Mouse (Mus musculus) heart, postnatal 0 days (tissue): ENCODE measurements around the gene Fnbp1. TPM values are rescaled to one million over a fixed set of nuclear protein-coding genes. Genes with fewer than 3 reads are reported as not detected.

Experiments used
- ATAC-seq: fragments of 200-750 bp; cut with Nextera tagmentation; 2 replicates; pipeline ENCODE4 v1.8.0; 2017; ENCODE audit warnings: low read depth, moderate number of reproducible peaks, moderate library complexity; ENCODE audit not compliant: insufficient read depth
- DNase-seq: peaks from one replicate; pipeline ENCODE4 v3.0.0-alpha.2; 2016; ENCODE audit warnings: low spot score
- H3K27ac ChIP-seq: fragments of 300-500 bp; sonication (generic); 2 replicates; pipeline ENCODE4 v1.5.1; 2014; ENCODE audit warnings: low read depth, mild to moderate bottlenecking
- H3K27me3 ChIP-seq: fragments of 300-500 bp; sonication (generic); 2 replicates; pipeline ENCODE4 v1.6.1; 2014; ENCODE audit warnings: low read length, mixed read lengths; ENCODE audit not compliant: control insufficient read depth, insufficient read depth
- H3K36me3 ChIP-seq: fragments of 300-500 bp; sonication (generic); replicated peaks from 2 replicates; pipeline ENCODE4 v1.6.1; 2014; ENCODE audit warnings: low read length, mixed read lengths; ENCODE audit not compliant: control insufficient read depth, insufficient read depth
- H3K4me1 ChIP-seq: fragments of 300-500 bp; sonication (generic); 2 replicates; pipeline ENCODE4 v1.6.1; 2014; ENCODE audit warnings: antibody characterized with exemption; ENCODE audit not compliant: control insufficient read depth, insufficient read depth
- H3K4me2 ChIP-seq: fragments of 300-500 bp; sonication (generic); 2 replicates; pipeline ENCODE4 v1.6.1; 2014; ENCODE audit warnings: low read depth, mild to moderate bottlenecking, low read length, moderate library complexity
- H3K4me3 ChIP-seq: fragments of 300-500 bp; sonication (generic); 2 replicates; pipeline ENCODE4 v1.5.1; 2014; ENCODE audit warnings: low read depth, low read length
- H3K9ac ChIP-seq: fragments of 300-500 bp; sonication (generic); replicated peaks from 2 replicates; pipeline ENCODE4 v1.6.1; 2014; ENCODE audit warnings: low read depth, low read length, mixed read lengths
- H3K9me3 ChIP-seq: fragments of 300-500 bp; sonication (generic); replicated peaks from 2 replicates; pipeline ENCODE4 v1.6.1; 2016; ENCODE audit warnings: low read length; ENCODE audit not compliant: control insufficient read depth
- CTCF ChIP-seq: IDR thresholded peaks from 2 replicates; pipeline ENCODE4 v1.5.1; 2016; ENCODE audit warnings: antibody characterized with exemption, control low read depth, low read depth
- EP300 ChIP-seq: IDR thresholded peaks from 2 replicates; pipeline ENCODE4 v1.6.1; 2016; ENCODE audit warnings: antibody characterized with exemption, low read depth
- WGBS: fragments of 180-500 bp; shearing (Covaris S2); extraction: QIAGEN DNeasy Blood & Tissue Kit; methylation state at CpG from one replicate; pipeline ENCODE4 v1.1.7; 2014; 5-methylcytosine and 5-hydroxymethylcytosine counted together
- polyA plus RNA-seq: library from polyadenylated mRNA; unstranded; fragments of >200 nt; fragmentation: Nextera tagmentation; extraction: Ambion mirVana; gene quantifications from 2 replicates; pipeline ENCODE4 v1.2.1, GENCODE M21; 2015
- total RNA-seq: library from RNA; depleted of rRNA; stranded (reverse); fragments of >200 nt; gene quantifications from 2 replicates; pipeline ENCODE4 v1.2.3, GENCODE M21; 2014; ENCODE audit warnings: low replicate concordance

Gene Fnbp1
- total and polyA plus RNA-seq, 2 experiments from 2014 or later, result 6.4 to 11.4 TPM

GRCm38 (mm10) chr2:31150762-31151161 lies 9.0 kb upstream of the Fnbp1 start:
- Histone ChIP-seq H3K27ac (no peak overlapping the region), H3K4me1 (peaks cover 16% of the 10 kb centered on the region), H3K9ac (no peak overlapping the region), H3K36me3 (peaks cover 39% of the 10 kb centered on the region), H3K4me3 (no peak overlapping the region), H3K27me3 (no peaks in the 10 kb centered on the region), H3K4me2 (no peak overlapping the region), H3K9me3 (no peaks in the 10 kb centered on the region)
- TF ChIP-seq CTCF (peak; percentile 22; the same call in 1 of the 2 replicates), EP300 (no peak)
- ATAC-seq, result no peak
- DNase-seq, result no peak

DNA sequence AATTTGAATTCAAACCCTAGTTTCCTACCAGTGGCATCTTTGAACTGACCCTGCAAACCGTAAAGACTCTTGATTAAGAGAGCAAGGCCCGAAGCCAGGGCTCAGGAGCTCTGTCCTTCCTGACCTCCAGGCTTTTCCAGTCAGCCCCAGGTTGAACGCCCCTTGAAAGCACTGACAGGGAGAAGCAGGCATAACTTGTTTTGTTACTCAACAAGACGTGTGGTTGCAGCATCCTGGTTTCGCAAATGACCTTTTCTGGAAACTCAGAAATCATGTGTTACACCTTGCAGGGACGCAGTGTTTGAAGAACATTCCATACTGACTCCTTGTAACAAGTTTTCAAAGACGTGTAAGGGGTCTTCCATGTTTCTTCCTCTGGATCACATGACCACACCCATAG lies 5.2 kb upstream of the Fnbp1 start:
- DNase-seq (no peak), ATAC-seq (no peak)
- Histone ChIP-seq H3K9me3 (no peaks in the 10 kb centered on the region), H3K36me3 (peaks cover 39% of the 10 kb centered on the region), H3K27ac (no peak overlapping the region), H3K4me3 (no peak overlapping the region), H3K27me3 (no peaks in the 10 kb centered on the region), H3K4me2 (no peak overlapping the region), H3K9ac (no peak overlapping the region), H3K4me1 (peaks cover 21% of the 10 kb centered on the region)
- 82% methylated on average over 7 of the region's 7 CpGs for WGBS
- TF ChIP-seq EP300 (no peak), CTCF (no peak)

DNA sequence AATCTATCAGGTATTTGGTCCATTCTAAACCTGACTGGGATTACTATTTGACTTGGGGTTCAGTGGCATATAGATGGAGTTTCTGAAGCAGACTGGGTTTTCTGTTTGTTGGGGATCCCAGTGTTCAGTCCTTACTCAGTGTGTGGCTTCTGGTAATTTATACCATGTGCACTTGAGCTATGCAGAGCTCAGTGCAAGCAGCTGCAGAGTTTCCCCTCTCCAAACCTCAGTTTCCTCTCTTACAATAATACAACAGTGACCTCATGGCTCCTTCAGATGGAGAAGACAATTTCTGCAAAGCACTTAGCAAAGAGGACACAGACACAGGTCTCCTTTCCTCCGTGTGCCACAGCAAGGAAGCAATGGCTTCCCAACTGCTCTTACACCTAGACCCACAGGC lies 3.1 kb upstream of the Fnbp1 start:
- H3K36me3 ChIP-seq, result peaks cover 31% of the 10 kb centered on the region
- TF ChIP-seq EP300, result no peak
- 47% methylated on average over 1 of the region's 1 CpGs for WGBS
- H3K9me3 ChIP-seq, result no peaks in the 10 kb centered on the region
- no peak overlapping the region for H3K4me2 ChIP-seq
- no peak overlapping the region for H3K9ac ChIP-seq
- H3K27me3 ChIP-seq, result no peaks in the 10 kb centered on the region
- ATAC-seq (no peak), DNase-seq (no peak)
- H3K4me3 ChIP-seq, result no peak overlapping the region
- peaks cover 25% of the 10 kb centered on the region for H3K4me1 ChIP-seq
- H3K27ac ChIP-seq, result no peak overlapping the region; the same call in 1 of the 2 replicates

GRCm38 (mm10) chr2:31143768-31144695 lies 2.2 kb upstream of the Fnbp1 start:
- H3K9ac ChIP-seq, result no peak overlapping the region; the same call in 1 of the 2 replicates
- H3K9me3 ChIP-seq, result no peaks in the 10 kb centered on the region
- H3K27me3 ChIP-seq, result no peaks in the 10 kb centered on the region
- peaks cover 32% of the 10 kb centered on the region for H3K4me1 ChIP-seq
- TF ChIP-seq EP300, result no peak
- no peak for TF ChIP-seq CTCF
- H3K4me3 ChIP-seq, result peak overlapping the region; percentile 13; the same call in 1 of the 2 replicates
- 31% methylated on average over 16 of the region's 16 CpGs for WGBS
- no peak for DNase-seq
- ATAC-seq, result no peak
- peak overlapping the region; percentile 45; the same call in 1 of the 2 replicates for H3K4me2 ChIP-seq
- peaks cover 23% of the 10 kb centered on the region for H3K36me3 ChIP-seq
- H3K27ac ChIP-seq, result peak overlapping the region; percentile 89

GRCm38 (mm10) chr2:31143326-31143725 lies 1.5 kb upstream of the Fnbp1 start:
- H3K4me2 ChIP-seq, result peak overlapping the region; percentile 45; the same call in 1 of the 2 replicates

More at GRCm38 (mm10) chr2:31143326-31143725, 1.5 kb upstream of the Fnbp1 start:
- Histone ChIP-seq H3K4me1 (peaks cover 32% of the 10 kb centered on the region), H3K27me3 (no peaks in the 10 kb centered on the region), H3K4me3 (peak overlapping the region; percentile 13; the same call in 1 of the 2 replicates), H3K36me3 (peaks cover 23% of the 10 kb centered on the region), H3K9me3 (no peaks in the 10 kb centered on the region), H3K9ac (no peak overlapping the region), H3K27ac (peak overlapping the region; percentile 89; the same call in 1 of the 2 replicates)
- DNase-seq (no peak), ATAC-seq (no peak)
- TF ChIP-seq EP300 (no peak), CTCF (no peak)
- WGBS, result 57% methylated on average over 6 of the region's 6 CpGs
